Mouse (Mus musculus) midbrain, postnatal 0 days (tissue): ENCODE data around the gene Rbm34. TPM values are rescaled to one million over a fixed set of nuclear protein-coding genes. Genes with fewer than 3 reads are reported as not detected.

Experiments used
- ATAC-seq: fragments of 200-750 bp; cut with Nextera tagmentation; 2 replicates; pipeline ENCODE4 v1.8.0; 2017; ENCODE audit warnings: moderate number of reproducible peaks, mild to moderate bottlenecking, moderate TSS enrichment, moderate library complexity; ENCODE audit not compliant: low FRiP score
- DNase-seq: peaks from one replicate; pipeline ENCODE4 v3.0.0-alpha.2; 2015; ENCODE audit warnings: low spot score
- H3K27ac ChIP-seq: fragments of 300-500 bp; sonication (generic); 2 replicates; pipeline ENCODE4 v1.5.1; 2014; ENCODE audit warnings: low read depth, mild to moderate bottlenecking, low read length, mixed read lengths
- H3K27me3 ChIP-seq: fragments of 300-500 bp; sonication (generic); 2 replicates; pipeline ENCODE4 v1.6.1; 2014; ENCODE audit warnings: low read length, control low read depth, mixed read lengths; ENCODE audit not compliant: insufficient read depth
- H3K36me3 ChIP-seq: fragments of 300-500 bp; sonication (generic); 2 replicates; pipeline ENCODE4 v1.6.1; 2014; ENCODE audit warnings: low read length, control low read depth, mixed read lengths; ENCODE audit not compliant: insufficient read depth
- H3K4me1 ChIP-seq: fragments of 300-500 bp; sonication (generic); 2 replicates; pipeline ENCODE4 v1.6.1; 2014; ENCODE audit warnings: mild to moderate bottlenecking, control low read depth, antibody characterized with exemption, low read length, mixed read lengths; ENCODE audit not compliant: insufficient read depth
- H3K4me2 ChIP-seq: fragments of 300-500 bp; sonication (generic); 2 replicates; pipeline ENCODE4 v1.6.1; 2014; ENCODE audit warnings: low read depth, mild to moderate bottlenecking, low read length, mixed read lengths; ENCODE audit not compliant: poor library complexity, severe bottlenecking
- H3K4me3 ChIP-seq: fragments of 300-500 bp; sonication (generic); 2 replicates; pipeline ENCODE4 v1.5.1; 2014; ENCODE audit warnings: low read depth, mild to moderate bottlenecking, low read length, moderate library complexity
- H3K9ac ChIP-seq: fragments of 300-500 bp; sonication (generic); replicated peaks from 2 replicates; pipeline ENCODE4 v1.6.1; 2014; ENCODE audit warnings: mild to moderate bottlenecking, low read length, moderate library complexity, mixed read lengths; ENCODE audit not compliant: poor library complexity, severe bottlenecking
- H3K9me3 ChIP-seq: fragments of 300-500 bp; sonication (generic); 2 replicates; pipeline ENCODE4 v1.6.1; 2016; ENCODE audit warnings: low read length, control low read depth
- CTCF ChIP-seq: IDR thresholded peaks from 2 replicates; pipeline ENCODE4 v1.5.1; 2016; ENCODE audit warnings: antibody characterized with exemption, mild to moderate bottlenecking
- WGBS: fragments of 180-500 bp; shearing (Covaris S2); extraction: QIAGEN DNeasy Blood & Tissue Kit; methylation state at CpG from one replicate; pipeline ENCODE4 v1.1.7; 2014; 5-methylcytosine and 5-hydroxymethylcytosine counted together
- polyA plus RNA-seq: library from polyadenylated mRNA; unstranded; fragments of >200 nt; fragmentation: Nextera tagmentation; extraction: Ambion mirVana; gene quantifications from 2 replicates; pipeline ENCODE4 v1.2.1, GENCODE M21; 2015
- total RNA-seq: library from RNA; depleted of rRNA; stranded (reverse); fragments of >200 nt; gene quantifications from 2 replicates; pipeline ENCODE4 v1.2.3, GENCODE M21; 2014

Rbm34 gene
- total and polyA plus RNA-seq, 2 experiments from 2014 or later, result 16.2 to 32.7 TPM

DNA sequence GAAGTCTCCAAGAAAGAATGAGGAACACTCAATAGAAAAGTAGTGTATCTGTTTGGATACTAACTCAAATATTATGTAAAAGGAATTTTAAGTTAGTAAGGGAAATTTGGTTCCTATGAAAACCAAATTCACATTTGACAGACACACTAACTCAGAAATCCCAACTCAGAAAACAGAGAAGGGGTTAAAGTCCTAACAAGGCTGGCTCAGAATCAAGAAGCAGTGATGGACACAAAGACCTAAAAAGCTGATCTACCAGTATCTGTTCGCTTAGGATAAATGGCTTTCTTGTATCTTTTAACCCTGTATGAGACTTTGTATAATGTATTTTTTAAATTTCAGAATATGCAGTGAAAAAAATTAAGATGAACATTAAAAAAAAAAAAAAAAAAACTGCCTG, 1.3 kb downstream of the Rbm34 start:
- no peak overlapping the region for H3K4me2 ChIP-seq
- 0 out of 2 replicates have a peak, but pooled peaks cover 4% of the 10 kb centered on the region for H3K4me1 ChIP-seq
- H3K4me3 ChIP-seq, result no peak overlapping the region
- no peaks in the 10 kb centered on the region for H3K9me3 ChIP-seq
- peaks cover 23% of the 10 kb centered on the region; the same call in 1 of the 2 replicates for H3K36me3 ChIP-seq
- no peaks in the 10 kb centered on the region for H3K27me3 ChIP-seq
- H3K27ac ChIP-seq, result no peak overlapping the region
- H3K9ac ChIP-seq, result no peak overlapping the region
- WGBS, result 89% methylated on average over 1 of the region's 1 CpGs
- no peak for ATAC-seq
- no peak for TF ChIP-seq CTCF
- no peak for DNase-seq

GRCm38 (mm10) chr8:126968107-126968506, 2.8 kb downstream of the Rbm34 start:
- no peak for TF ChIP-seq CTCF
- no peaks in the 10 kb centered on the region for H3K27me3 ChIP-seq
- ATAC-seq (no peak), DNase-seq (no peak)
- H3K36me3 ChIP-seq, result peaks cover 26% of the 10 kb centered on the region; the same call in 1 of the 2 replicates
- no peak overlapping the region for H3K4me2 ChIP-seq
- 0 out of 2 replicates have a peak, but pooled peaks cover 4% of the 10 kb centered on the region for H3K4me1 ChIP-seq
- WGBS, result 94% methylated on average over 6 of the region's 6 CpGs
- H3K9me3 ChIP-seq, result no peaks in the 10 kb centered on the region
- no peak overlapping the region for H3K4me3 ChIP-seq
- no peak overlapping the region for H3K27ac ChIP-seq
- no peak overlapping the region for H3K9ac ChIP-seq

GRCm38 (mm10) chr8:126965246-126965645, 5.6 kb downstream of the Rbm34 start:
- WGBS, result 92% methylated on average over 6 of the region's 6 CpGs
- DNase-seq, result no peak

DNA sequence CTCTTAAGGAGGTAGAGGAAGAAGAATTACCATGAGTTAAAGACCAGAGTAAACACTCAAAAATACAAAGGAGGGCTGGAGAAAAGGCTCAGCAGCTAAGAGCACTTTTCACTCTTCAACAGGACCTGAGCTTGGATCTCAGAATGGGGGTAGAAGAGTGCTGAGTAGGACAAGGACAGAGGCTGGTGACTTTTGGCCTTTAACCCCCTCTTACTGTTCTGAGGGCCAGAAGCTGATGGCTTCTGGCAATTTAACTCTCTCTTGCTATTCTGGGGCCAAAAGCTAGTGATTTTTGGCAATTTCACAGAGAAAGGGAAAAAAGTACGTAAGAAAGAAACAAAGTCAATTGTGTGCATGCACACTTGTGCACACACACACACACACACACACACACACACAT, 8.0 kb downstream of the Rbm34 start:
- DNase-seq (no peak), ATAC-seq (no peak)
- Histone ChIP-seq H3K4me1 (no peaks in the 10 kb centered on the region), H3K9me3 (no peaks in the 10 kb centered on the region), H3K27me3 (no peaks in the 10 kb centered on the region), H3K4me3 (no peak overlapping the region), H3K9ac (no peak overlapping the region), H3K36me3 (peaks cover 38% of the 10 kb centered on the region), H3K4me2 (no peak overlapping the region), H3K27ac (no peak overlapping the region)
- TF ChIP-seq CTCF, result no peak
- 90% methylated on average over 1 of the region's 1 CpGs for WGBS

More at GRCm38 (mm10) chr8:126965246-126965645, 5.6 kb downstream of the Rbm34 start:
- Histone ChIP-seq H3K9ac (no peak overlapping the region), H3K4me3 (no peak overlapping the region), H3K27me3 (no peaks in the 10 kb centered on the region), H3K4me2 (no peak overlapping the region), H3K36me3 (peaks cover 39% of the 10 kb centered on the region), H3K9me3 (no peaks in the 10 kb centered on the region), H3K4me1 (0 out of 2 replicates have a peak, but pooled peaks cover 3% of the 10 kb centered on the region), H3K27ac (no peak overlapping the region)
- ATAC-seq, result no peak
- no peak for TF ChIP-seq CTCF

GRCm38 (mm10) chr8:126961516-126961915, 9.4 kb downstream of the Rbm34 start:
- Histone ChIP-seq H3K27me3 (no peaks in the 10 kb centered on the region), H3K9me3 (no peaks in the 10 kb centered on the region), H3K36me3 (peaks cover 44% of the 10 kb centered on the region), H3K9ac (no peak overlapping the region), H3K4me1 (no peaks in the 10 kb centered on the region), H3K4me2 (no peak overlapping the region), H3K4me3 (no peak overlapping the region), H3K27ac (no peak overlapping the region)
- DNase-seq (no peak), ATAC-seq (no peak)
- TF ChIP-seq CTCF, result no peak
- WGBS, result 96% methylated on average over 3 of the region's 3 CpGs

- no peaks in the 10 kb centered on the region for H3K9me3 ChIP-seq
- no peaks in the 10 kb centered on the region for H3K27me3 ChIP-seq
- no peak overlapping the region for H3K4me3 ChIP-seq
- no peak for TF ChIP-seq CTCF
- ATAC-seq, result no peak
- H3K4me2 ChIP-seq, result no peak overlapping the region
- peaks cover 50% of the 10 kb centered on the region for H3K36me3 ChIP-seq
- DNase-seq, result no peak
- H3K9ac ChIP-seq, result no peak overlapping the region
- H3K4me1 ChIP-seq, result no peaks in the 10 kb centered on the region
- 83% methylated on average over 11 of the region's 11 CpGs for WGBS
- H3K27ac ChIP-seq, result no peak overlapping the region
Observed at GRCm38 (mm10) chr8:126951900-126952636, 18.8 kb downstream of the Rbm34 start.
